Mouse (Mus musculus) kidney, embryonic 14.5 days (tissue): ENCODE measurements around the gene Nsmce1. TPM values are rescaled to one million over a fixed set of nuclear protein-coding genes. Genes with fewer than 3 reads are reported as not detected.
A peak's percentile ranks its signal among the peaks of the same experiment; 100 is the strongest.

Source experiments
- ATAC-seq: fragments of 200-750 bp; cut with Nextera tagmentation; 2 replicates; pipeline ENCODE4 v1.8.0; 2017; ENCODE audit warnings: moderate number of reproducible peaks, mild to moderate bottlenecking, moderate TSS enrichment, moderate library complexity; ENCODE audit not compliant: low FRiP score, low TSS enrichment
- H3K27ac ChIP-seq: fragments of 300-500 bp; sonication (generic); 2 replicates; pipeline ENCODE4 v1.5.1; 2014; ENCODE audit warnings: low read depth, mild to moderate bottlenecking, low read length, moderate library complexity, mixed read lengths
- H3K27me3 ChIP-seq: fragments of 300-500 bp; sonication (generic); 2 replicates; pipeline ENCODE4 v1.6.1; 2014; ENCODE audit warnings: mild to moderate bottlenecking, low read length; ENCODE audit not compliant: control insufficient read depth, insufficient read depth
- H3K36me3 ChIP-seq: fragments of 300-500 bp; sonication (generic); 2 replicates; pipeline ENCODE4 v1.6.1; 2014; ENCODE audit warnings: low read length, mixed read lengths; ENCODE audit not compliant: control insufficient read depth, insufficient read depth
- H3K4me1 ChIP-seq: fragments of 300-500 bp; sonication (generic); 2 replicates; pipeline ENCODE4 v1.6.1; 2014; ENCODE audit warnings: low read length, mixed read lengths; ENCODE audit not compliant: control insufficient read depth, insufficient read depth
- H3K4me2 ChIP-seq: fragments of 300-500 bp; sonication (generic); replicated peaks from 2 replicates; pipeline ENCODE4 v1.6.1; 2014; ENCODE audit warnings: low read depth, mild to moderate bottlenecking, low read length
- H3K4me3 ChIP-seq: fragments of 300-500 bp; sonication (generic); 2 replicates; pipeline ENCODE4 v1.5.1; 2014; ENCODE audit warnings: mild to moderate bottlenecking, low read length
- H3K9ac ChIP-seq: fragments of 300-500 bp; sonication (generic); 2 replicates; pipeline ENCODE4 v1.6.1; 2014; ENCODE audit warnings: low read depth, mild to moderate bottlenecking, low read length, moderate library complexity
- H3K9me3 ChIP-seq: fragments of 300-500 bp; sonication (generic); 2 replicates; pipeline ENCODE4 v1.6.1; 2016; ENCODE audit warnings: low read length; ENCODE audit not compliant: control insufficient read depth
- WGBS: fragments of 180-500 bp; shearing (Covaris S2); extraction: QIAGEN DNeasy Blood & Tissue Kit; methylation state at CpG from one replicate; pipeline ENCODE4 v1.1.7; 2014; 5-methylcytosine and 5-hydroxymethylcytosine counted together
- polyA plus RNA-seq: library from polyadenylated mRNA; unstranded; fragments of >200 nt; fragmentation: Nextera tagmentation; extraction: Ambion mirVana; gene quantifications from 2 replicates; pipeline ENCODE4 v1.2.1, GENCODE M21; 2014

Nsmce1 gene
- polyA plus RNA-seq, 1 experiment from 2014 or later: 137 TPM

- peaks cover 35% of the 10 kb centered on the region for H3K36me3 ChIP-seq
- no peaks in the 10 kb centered on the region for H3K27me3 ChIP-seq
- no peak overlapping the region for H3K9ac ChIP-seq
- H3K4me1 ChIP-seq: 0 out of 2 replicates have a peak, but pooled peaks cover 3% of the 10 kb centered on the region
- no peak for ATAC-seq
- no peaks in the 10 kb centered on the region for H3K9me3 ChIP-seq
- 65% methylated on average over 2 of the region's 2 CpGs for WGBS
- H3K4me3 ChIP-seq: no peak overlapping the region
- no peak overlapping the region for H3K4me2 ChIP-seq
- no peak overlapping the region for H3K27ac ChIP-seq
Measured at GRCm38 (mm10) chr7:125482886-125483285, 8.5 kb downstream of the Nsmce1 start.

GRCm38 (mm10) chr7:125482339-125482738 is 9.1 kb downstream of the Nsmce1 start:
- H3K4me1 ChIP-seq: 0 out of 2 replicates have a peak, but pooled peaks cover 3% of the 10 kb centered on the region
- H3K4me3 ChIP-seq: no peak overlapping the region
- no peak overlapping the region for H3K9ac ChIP-seq
- WGBS: 77% methylated on average over 3 of the region's 3 CpGs
- H3K27ac ChIP-seq: no peak overlapping the region
- peaks cover 40% of the 10 kb centered on the region for H3K36me3 ChIP-seq
- no peak overlapping the region for H3K4me2 ChIP-seq
- H3K9me3 ChIP-seq: no peaks in the 10 kb centered on the region
- no peaks in the 10 kb centered on the region for H3K27me3 ChIP-seq
- no peak for ATAC-seq

GRCm38 (mm10) chr7:125480518-125480917 is 10.9 kb downstream of the Nsmce1 start:
- no peak overlapping the region for H3K4me2 ChIP-seq
- no peak overlapping the region for H3K9ac ChIP-seq
- no peaks in the 10 kb centered on the region for H3K27me3 ChIP-seq
- no peaks in the 10 kb centered on the region for H3K9me3 ChIP-seq
- ATAC-seq: no peak
- H3K4me3 ChIP-seq: no peak overlapping the region
- peaks cover 19% of the 10 kb centered on the region for H3K4me1 ChIP-seq
- H3K36me3 ChIP-seq: peaks cover 33% of the 10 kb centered on the region; the same call in 1 of the 2 replicates
- no peak overlapping the region for H3K27ac ChIP-seq
- 89% methylated on average over 4 of the region's 4 CpGs for WGBS

GRCm38 (mm10) chr7:125478391-125478984 is 12.9 kb downstream of the Nsmce1 start:
- WGBS: 70% methylated on average over 7 of the region's 7 CpGs
- Histone ChIP-seq H3K9ac (no peak overlapping the region), H3K27me3 (no peaks in the 10 kb centered on the region), H3K27ac (no peak overlapping the region), H3K36me3 (peaks cover 24% of the 10 kb centered on the region; the same call in 1 of the 2 replicates), H3K4me2 (no peak overlapping the region), H3K4me3 (no peak overlapping the region), H3K9me3 (no peaks in the 10 kb centered on the region), H3K4me1 (peaks cover 26% of the 10 kb centered on the region)
- no peak for ATAC-seq

GRCm38 (mm10) chr7:125475601-125476251 is 15.7 kb downstream of the Nsmce1 start:
- 48% methylated on average over 11 of the region's 11 CpGs for WGBS
- Histone ChIP-seq H3K9ac (no peak overlapping the region), H3K27me3 (no peaks in the 10 kb centered on the region), H3K4me3 (no peak overlapping the region), H3K9me3 (no peaks in the 10 kb centered on the region), H3K4me2 (no peak overlapping the region), H3K4me1 (peaks cover 35% of the 10 kb centered on the region), H3K27ac (peak overlapping the region; percentile 44; the same call in 1 of the 2 replicates), H3K36me3 (peaks cover 20% of the 10 kb centered on the region; the same call in 1 of the 2 replicates)
- peak; percentile 28; the same call in 1 of the 2 replicates for ATAC-seq

GRCm38 (mm10) chr7:125474535-125474934 is 16.9 kb downstream of the Nsmce1 start:
- Histone ChIP-seq H3K4me3 (no peak overlapping the region), H3K36me3 (peaks cover 21% of the 10 kb centered on the region; the same call in 1 of the 2 replicates), H3K4me2 (no peak overlapping the region), H3K27me3 (no peaks in the 10 kb centered on the region), H3K27ac (no peak overlapping the region), H3K9ac (no peak overlapping the region), H3K9me3 (no peaks in the 10 kb centered on the region), H3K4me1 (peaks cover 35% of the 10 kb centered on the region)
- WGBS: 80% methylated on average over 4 of the region's 4 CpGs
- ATAC-seq: no peak

- 29% methylated on average over 13 of the region's 13 CpGs for WGBS
- Histone ChIP-seq H3K27me3 (no peaks in the 10 kb centered on the region), H3K36me3 (peaks cover 39% of the 10 kb centered on the region), H3K9me3 (no peaks in the 10 kb centered on the region), H3K4me2 (no peak overlapping the region; the same call in 1 of the 2 replicates), H3K4me1 (peaks cover 31% of the 10 kb centered on the region), H3K4me3 (no peak overlapping the region), H3K27ac (peak overlapping the region; percentile 79), H3K9ac (no peak overlapping the region; the same call in 1 of the 2 replicates)
- ATAC-seq: peak; percentile 44
Measured at GRCm38 (mm10) chr7:125471991-125472741, 19.2 kb downstream of the Nsmce1 start.

- H3K9ac ChIP-seq: no peak overlapping the region
- 97% methylated on average over 4 of the region's 4 CpGs for WGBS
- no peak for ATAC-seq
- no peak overlapping the region for H3K27ac ChIP-seq
- no peaks in the 10 kb centered on the region for H3K9me3 ChIP-seq
- peaks cover 51% of the 10 kb centered on the region for H3K36me3 ChIP-seq
- H3K4me1 ChIP-seq: peaks cover 19% of the 10 kb centered on the region
- no peak overlapping the region for H3K4me2 ChIP-seq
- H3K4me3 ChIP-seq: no peak overlapping the region
- H3K27me3 ChIP-seq: no peaks in the 10 kb centered on the region
Measured at GRCm38 (mm10) chr7:125470901-125471300, 20.5 kb downstream of the Nsmce1 start.
